Mouse (Mus musculus) ovary, adult 2 months (tissue): ENCODE measurements around the gene Usp20. TPM values are rescaled to one million over a fixed set of nuclear protein-coding genes. Genes with fewer than 3 reads are reported as not detected.

Experiments
- polyA plus RNA-seq: library from polyadenylated mRNA; depleted of rRNA; stranded (reverse); fragments of >200 nt; gene quantifications from 2 replicates; pipeline ENCODE4 v1.2.3, GENCODE M21; 2012; rRNA removed

Usp20 gene
- 24.8 and 25.8 TPM in 2 replicates for polyA plus RNA-seq

DNA sequence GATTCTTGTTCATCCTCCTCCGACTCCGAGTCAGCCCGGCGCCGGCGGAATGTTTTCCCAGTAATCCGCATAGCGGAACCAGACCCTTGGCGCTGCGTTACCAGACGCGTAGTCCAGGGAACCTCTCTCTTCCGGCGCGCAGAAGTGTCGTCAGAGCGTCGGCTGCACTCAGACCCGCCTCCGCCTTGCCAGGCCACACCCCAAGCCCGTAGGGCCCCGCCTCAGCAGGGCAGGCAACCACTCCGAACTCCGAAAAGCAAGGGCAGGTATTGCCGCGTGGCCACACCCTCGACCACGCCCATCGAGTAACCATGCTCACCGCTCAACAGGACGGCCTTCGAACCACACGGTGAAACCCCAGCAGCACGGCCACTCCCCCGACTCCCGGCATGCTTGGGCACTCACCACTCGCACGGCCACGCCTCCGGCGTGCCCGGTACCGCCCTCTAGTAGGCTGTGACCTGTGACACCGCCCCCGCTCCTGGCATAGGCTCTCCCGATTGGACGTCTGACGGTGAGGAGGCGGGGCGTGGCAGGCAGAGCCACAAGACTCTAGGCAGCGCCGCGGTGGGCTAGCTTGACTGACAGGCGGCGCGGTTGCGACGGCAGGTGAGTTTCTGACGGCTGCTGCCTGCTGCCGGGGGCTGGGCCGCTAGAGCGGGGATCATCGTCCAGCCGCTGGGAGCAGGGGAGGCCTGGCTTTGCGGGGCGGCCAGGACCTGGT lies at the start of gene Usp20, which contains the start of gene BC005624:
Usp20 (plus strand) TSS at position 490 of the 724 bp plus-strand sequence.
BC005624 (minus strand) TSS at position 412 of the 724 bp plus-strand sequence.

DNA sequence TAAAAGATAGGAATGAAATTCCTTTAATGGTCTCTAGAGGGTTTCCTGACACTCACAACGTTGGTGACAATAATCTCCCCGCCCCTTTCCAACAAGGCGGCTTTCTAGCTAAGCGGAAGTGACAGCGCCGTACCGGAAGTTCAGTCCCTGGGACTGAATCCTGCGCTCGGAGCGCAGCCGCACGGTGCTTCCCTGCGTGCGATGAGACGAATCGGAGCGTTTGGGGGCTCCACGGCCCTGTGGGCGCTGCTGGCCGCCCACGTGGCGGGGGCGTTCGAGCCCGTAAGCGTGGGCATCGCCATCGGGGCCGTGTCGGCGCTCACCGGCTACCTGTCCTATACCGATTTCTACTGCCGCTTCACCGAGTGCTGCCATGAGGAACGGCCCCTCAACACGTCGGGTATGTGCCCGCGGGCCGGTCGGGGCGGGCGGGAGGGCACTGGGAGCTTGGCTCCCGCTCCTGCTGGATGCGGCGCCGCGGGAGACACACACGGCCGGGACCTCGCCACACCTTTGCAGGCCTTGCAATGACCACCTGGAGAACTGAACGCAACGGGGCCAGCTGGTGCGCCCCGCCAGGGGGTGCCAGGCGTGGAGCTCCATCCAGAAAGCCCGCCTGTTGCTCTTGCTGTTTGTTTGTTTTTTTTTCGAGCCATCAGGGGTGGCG lies 29.1 kb upstream of the Usp20 start, which contains the start of gene Tor1b:
Tor1b (plus strand) TSS at position 136 of the 667 bp plus-strand sequence.

DNA sequence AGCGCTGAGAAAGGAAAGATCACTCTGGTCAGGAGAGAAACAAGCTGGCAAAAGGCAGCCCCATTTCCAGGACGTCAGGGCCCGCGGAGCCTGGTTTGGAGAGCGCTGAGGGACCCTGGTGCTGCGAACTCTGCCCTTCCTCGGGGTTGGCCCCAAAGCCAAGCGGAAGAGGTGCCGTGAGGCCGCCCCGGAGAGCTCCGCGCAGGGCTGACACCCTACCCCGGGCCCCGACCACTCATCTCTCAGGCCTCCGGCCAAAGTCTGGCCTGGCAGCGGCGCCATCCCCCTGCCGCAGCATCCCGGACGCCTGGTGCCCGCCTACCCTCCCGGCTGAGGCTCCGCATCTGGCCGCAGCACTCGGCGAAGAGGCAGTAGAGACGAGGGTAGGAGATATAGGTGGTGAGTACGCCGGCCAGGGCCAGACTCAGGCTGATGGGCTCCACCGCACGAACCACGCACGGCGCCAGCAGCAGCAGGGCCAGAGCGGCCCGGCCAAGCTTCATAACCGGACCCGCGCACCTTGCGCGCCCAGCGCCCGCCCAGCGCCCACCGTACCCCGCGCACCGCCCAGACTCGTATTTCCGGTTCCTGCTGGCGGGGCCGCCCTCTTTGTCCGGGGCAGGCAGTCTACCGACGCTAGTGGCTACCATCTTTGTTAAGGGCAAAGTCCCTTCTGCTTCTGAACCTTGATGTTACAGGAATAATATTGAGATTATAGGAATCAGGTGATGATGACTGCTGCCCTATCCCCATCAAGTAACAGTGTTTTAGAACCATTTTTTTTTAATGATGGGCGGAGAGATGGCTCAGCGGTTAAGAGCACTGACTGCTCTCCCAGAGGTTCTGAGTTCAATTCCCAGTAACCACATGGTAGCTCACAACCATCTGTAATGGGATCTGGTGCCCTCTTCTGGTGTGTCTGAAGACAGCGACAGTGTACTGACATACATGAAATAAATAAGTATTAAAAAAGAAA lies 14.4 kb upstream of the Usp20 start, which contains the start of gene Tor1a:
Tor1a (minus strand) TSS at position 582 of the 976 bp plus-strand sequence.

Other genes with a start within 250 kb of the Usp20 start
- 9.8 and 14.9 TPM in 2 replicates for gene 1700001O22Rik, start 178.6 kb upstream of the Usp20 start, polyA plus RNA-seq
- 99.7 and 104 TPM in 2 replicates for gene Ntmt1, start 174.5 kb upstream of the Usp20 start, polyA plus RNA-seq
- 73.3 and 81.6 TPM in 2 replicates for gene Asb6, start 151.9 kb upstream of the Usp20 start, polyA plus RNA-seq
- 51.3 and 84.2 TPM in 2 replicates for gene Prrx2, start 147.3 kb upstream of the Usp20 start, polyA plus RNA-seq
- gene Ptges, start 52.4 kb upstream of the Usp20 start, polyA plus RNA-seq: 113 and 139 TPM in 2 replicates
- 35.4 and 36.1 TPM in 2 replicates for gene Tor1b, start 29.3 kb upstream of the Usp20 start, polyA plus RNA-seq
- 58.1 and 68.0 TPM in 2 replicates for gene Tor1a, start 14.3 kb upstream of the Usp20 start, polyA plus RNA-seq
- 11.3 and 20.1 TPM in 2 replicates for gene BC005624, start 78 bp upstream of the Usp20 start, polyA plus RNA-seq
- gene Fnbp1, start 159.7 kb downstream of the Usp20 start, polyA plus RNA-seq: 50.3 and 53.4 TPM in 2 replicates
- gene Gpr107, start 170.0 kb downstream of the Usp20 start, polyA plus RNA-seq: 26.5 and 27.3 TPM in 2 replicates